Mouse (Mus musculus): ENCODE results near the gene Gtf2i. TPM values are rescaled to one million over a fixed set of nuclear protein-coding genes. Genes with fewer than 3 reads are reported as not detected.
"Not testable (repeated sequence)": the region's sequence is repeated elsewhere in the genome, so short reads cannot be mapped to it uniquely, and the experiment has no call there.

The Gtf2i gene
- 145 and 157 TPM in 2 replicates for polyA plus RNA-seq (2015; fragmentation: Nextera tagmentation; extraction: Ambion mirVana)

DNA sequence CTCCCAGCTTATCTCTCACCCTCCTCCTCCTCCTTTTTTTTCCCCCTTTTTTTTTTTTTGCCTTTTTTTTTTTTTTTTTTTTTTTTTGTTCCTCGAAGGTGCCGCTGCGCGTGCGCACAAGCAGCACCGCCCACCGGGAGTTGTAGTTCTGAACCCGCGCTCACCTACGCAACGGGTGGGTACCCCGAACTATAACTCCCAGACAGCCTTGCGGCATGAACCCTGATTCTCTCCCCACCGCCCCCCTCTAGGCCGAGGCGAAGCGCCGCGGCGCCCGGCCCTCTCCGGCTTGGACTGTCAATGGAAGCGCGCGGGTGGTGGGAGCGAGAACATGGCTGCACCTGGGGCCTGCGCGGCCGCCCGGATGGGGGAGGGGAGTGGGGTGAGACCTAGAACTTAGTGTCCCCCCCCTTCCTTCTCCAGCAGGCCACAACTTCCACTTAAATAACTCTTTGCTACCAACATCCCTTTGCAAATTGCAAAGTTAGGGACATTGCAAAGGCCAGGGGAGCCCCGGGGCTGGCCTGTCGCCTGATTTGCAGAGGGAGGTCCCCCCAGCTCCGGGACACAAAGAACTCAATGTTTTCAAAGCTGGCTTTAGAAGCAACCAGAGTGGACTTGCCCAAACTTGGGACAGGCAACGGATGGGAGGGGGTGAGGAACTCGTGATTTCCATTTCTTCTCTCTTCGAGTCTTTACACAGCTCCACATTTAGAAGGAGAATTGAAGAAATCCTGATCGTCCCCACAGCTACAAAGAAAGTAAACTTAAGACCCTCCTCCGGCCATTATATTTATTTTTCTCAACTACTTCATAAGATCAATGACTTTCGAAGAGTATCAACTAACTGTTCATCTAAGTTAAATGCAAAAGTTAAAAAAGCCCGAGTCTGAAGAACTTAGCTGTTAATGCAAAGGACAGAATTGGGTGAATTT is at the start of gene Gtf2i:
Gene Gtf2i (minus strand): TSS at position 73 of the 935 bp plus-strand sequence.
- H3K9ac ChIP-seq (ENCODE audit: low read depth, low read length), result peak within 1 kb of the TSS; percentile 98
- peak within 1 kb of the TSS; percentile 74 for H3K4me2 ChIP-seq (ENCODE audit: low read length)
- DNase-seq (ENCODE audit: low spot score) (peak; percentile 99), ATAC-seq (replicated peaks; ENCODE audit: low FRiP score, low read depth) (peak; percentile 78)
- WGBS, result under 1% methylated on average over 40 of the region's 40 CpGs
- no peaks in the 10 kb centered on the region for H3K9me3 ChIP-seq (replicated peaks; ENCODE audit: low read length)
- H3K36me3 ChIP-seq (ENCODE audit: insufficient read depth, low read length), result peaks cover 10% of the 10 kb centered on the region; the same call in 1 of the 2 replicates
- peaks cover 17% of the 10 kb centered on the region for H3K4me1 ChIP-seq (replicated peaks; ENCODE audit: insufficient read depth, low read length)
- H3K4me3 ChIP-seq (replicated peaks; ENCODE audit: low read depth, low read length), result peak within 1 kb of the TSS; percentile 85
- TF ChIP-seq CTCF (IDR thresholded peaks at IDR 0.05; ENCODE audit: low read depth), result peak; percentile 5; the same call in 1 of the 2 replicates
- H3K27me3 ChIP-seq (ENCODE audit: insufficient read depth, low read length), result no peaks in the 10 kb centered on the region
- peak within 1 kb of the TSS; percentile 99 for H3K27ac ChIP-seq

DNA sequence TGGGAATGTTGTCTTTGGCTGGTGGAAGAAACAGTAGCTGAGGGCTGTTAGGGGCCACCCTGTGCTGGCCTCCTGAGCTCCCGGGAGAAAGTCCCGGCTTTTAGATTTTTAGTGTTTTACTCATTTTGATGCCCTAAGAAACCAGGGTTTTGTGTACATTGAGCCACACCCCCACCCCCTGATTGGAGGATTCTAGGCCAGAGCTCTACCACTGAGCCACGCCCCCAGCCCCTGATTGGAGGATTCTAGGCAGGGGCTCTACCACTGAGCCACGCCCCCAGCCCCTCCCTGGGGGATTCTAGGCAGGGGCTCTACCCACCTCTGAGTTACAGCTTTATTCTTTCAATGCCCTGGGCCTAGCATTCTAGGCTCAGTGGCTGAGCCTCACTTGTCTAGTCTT is 44.5 kb upstream of the Gtf2i start:
- ATAC-seq (replicated peaks; ENCODE audit: low FRiP score, low read depth), result no peak
- H3K27me3 ChIP-seq (ENCODE audit: insufficient read depth, low read length), result no peaks in the 10 kb centered on the region
- WGBS, result 83% methylated on average over 4 of the region's 4 CpGs

DNA sequence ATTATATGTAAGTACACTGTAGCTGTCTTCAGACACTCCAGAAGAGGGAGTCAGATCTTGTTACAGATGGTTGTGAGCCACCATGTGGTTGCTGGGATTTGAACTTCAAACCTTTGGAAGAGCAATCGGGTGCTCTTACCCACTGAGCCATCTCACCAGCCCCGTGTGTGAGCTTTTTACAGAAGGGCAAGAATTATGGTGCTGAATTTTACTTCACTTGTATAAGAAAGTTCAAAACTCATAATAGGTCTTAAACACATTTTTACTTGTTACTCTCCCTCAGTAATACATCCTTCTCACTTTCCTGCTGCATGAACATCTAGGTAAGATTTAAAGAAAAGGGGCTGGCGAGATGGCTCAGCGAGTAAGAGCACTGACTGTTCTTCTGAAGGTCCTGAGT is 40.8 kb upstream of the Gtf2i start:
- 93% methylated on average over 4 of the region's 4 CpGs for WGBS
- H3K4me2 ChIP-seq (ENCODE audit: low read length); ATAC-seq (replicated peaks; ENCODE audit: low FRiP score, low read depth); H3K9me3 ChIP-seq (replicated peaks; ENCODE audit: low read length); H3K4me1 ChIP-seq (replicated peaks; ENCODE audit: insufficient read depth, low read length); H3K27me3 ChIP-seq (ENCODE audit: insufficient read depth, low read length); H3K27ac ChIP-seq; DNase-seq (ENCODE audit: low spot score); H3K4me3 ChIP-seq (replicated peaks; ENCODE audit: low read depth, low read length); H3K9ac ChIP-seq (ENCODE audit: low read depth, low read length): not testable (repeated sequence)
- peaks cover 29% of the 10 kb centered on the region for H3K36me3 ChIP-seq (ENCODE audit: insufficient read depth, low read length)

More for the DNA sequence above, 44.5 kb upstream of the Gtf2i start:
- peaks cover 47% of the 10 kb centered on the region for H3K36me3 ChIP-seq (ENCODE audit: insufficient read depth, low read length)
- no peak overlapping the region for H3K27ac ChIP-seq
- no peak for TF ChIP-seq CTCF (IDR thresholded peaks at IDR 0.05; ENCODE audit: low read depth)
- no peak overlapping the region for H3K9ac ChIP-seq (ENCODE audit: low read depth, low read length)
- H3K4me1 ChIP-seq (replicated peaks; ENCODE audit: insufficient read depth, low read length), result no peaks in the 10 kb centered on the region
- H3K4me3 ChIP-seq (replicated peaks; ENCODE audit: low read depth, low read length), result no peak overlapping the region
- H3K9me3 ChIP-seq (replicated peaks; ENCODE audit: low read length), result no peaks in the 10 kb centered on the region
- DNase-seq (ENCODE audit: low spot score), result no peak
- no peak overlapping the region for H3K4me2 ChIP-seq (ENCODE audit: low read length)

DNA sequence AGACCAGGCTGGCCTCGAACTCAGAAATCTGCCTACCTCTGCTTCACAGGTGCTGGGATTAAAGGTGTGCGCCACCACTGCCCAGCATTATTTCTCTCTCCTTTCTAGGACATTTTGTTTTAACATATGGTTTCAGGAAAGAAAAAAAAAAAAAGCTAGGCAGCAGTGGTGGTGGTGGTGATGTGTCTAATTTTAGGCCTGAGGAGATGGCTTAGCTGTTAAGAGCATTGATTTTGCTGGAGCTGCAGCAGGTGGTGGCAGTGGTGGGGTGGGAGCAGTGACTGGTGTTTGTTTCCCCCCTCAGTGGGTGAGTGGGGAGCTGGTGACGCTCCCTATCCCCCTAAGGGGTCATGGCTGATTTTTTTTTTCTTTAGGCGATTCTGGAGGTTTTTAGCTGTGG is 38.6 kb upstream of the Gtf2i start:
- Histone ChIP-seq H3K9ac (ENCODE audit: low read depth, low read length) (no peak overlapping the region), H3K4me3 (replicated peaks; ENCODE audit: low read depth, low read length) (no peak overlapping the region), H3K9me3 (replicated peaks; ENCODE audit: low read length) (no peaks in the 10 kb centered on the region), H3K27me3 (ENCODE audit: insufficient read depth, low read length) (no peaks in the 10 kb centered on the region), H3K4me2 (ENCODE audit: low read length) (no peak overlapping the region), H3K27ac (no peak overlapping the region), H3K4me1 (replicated peaks; ENCODE audit: insufficient read depth, low read length) (no peaks in the 10 kb centered on the region), H3K36me3 (ENCODE audit: insufficient read depth, low read length) (0 out of 2 replicates have a peak, but pooled peaks cover 8% of the 10 kb centered on the region)
- DNase-seq (ENCODE audit: low spot score) (no peak), ATAC-seq (replicated peaks; ENCODE audit: low FRiP score, low read depth) (no peak)
- WGBS, result 66% methylated on average over 4 of the region's 4 CpGs
- TF ChIP-seq CTCF (IDR thresholded peaks at IDR 0.05; ENCODE audit: low read depth), result no peak

DNA sequence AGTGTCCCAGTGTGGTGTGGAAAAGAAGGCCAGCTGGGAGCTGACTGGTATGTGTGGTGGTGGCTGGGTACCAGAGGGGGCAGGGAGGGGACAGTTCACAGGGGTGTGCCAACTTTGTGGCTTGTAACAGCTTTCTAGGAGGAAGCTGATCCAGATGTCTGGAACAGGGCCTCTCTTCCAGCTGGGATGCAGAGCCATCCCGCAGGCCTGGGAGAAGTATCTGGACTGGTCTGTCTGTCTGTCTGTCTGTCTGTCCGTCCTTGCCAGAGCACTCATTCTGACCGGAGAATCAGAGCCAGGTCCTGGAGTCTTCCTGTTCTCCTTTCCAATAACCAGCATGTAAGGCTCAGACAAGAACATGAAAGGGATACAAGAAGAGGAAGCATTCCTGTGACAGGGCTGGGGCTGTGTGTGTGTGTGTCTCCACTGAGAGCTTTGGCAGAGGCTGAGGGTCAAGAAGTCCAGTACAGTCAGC is 38.0 kb upstream of the Gtf2i start:
- TF ChIP-seq CTCF (IDR thresholded peaks at IDR 0.05; ENCODE audit: low read depth), result no peak
- no peaks in the 10 kb centered on the region for H3K9me3 ChIP-seq (replicated peaks; ENCODE audit: low read length)
- 59% methylated on average over 3 of the region's 3 CpGs for WGBS
- no peak overlapping the region for H3K4me2 ChIP-seq (ENCODE audit: low read length)
- H3K36me3 ChIP-seq (ENCODE audit: insufficient read depth, low read length), result 0 out of 2 replicates have a peak, but pooled peaks cover 5% of the 10 kb centered on the region
- H3K4me3 ChIP-seq (replicated peaks; ENCODE audit: low read depth, low read length), result no peak overlapping the region
- no peaks in the 10 kb centered on the region for H3K4me1 ChIP-seq (replicated peaks; ENCODE audit: insufficient read depth, low read length)
- no peaks in the 10 kb centered on the region for H3K27me3 ChIP-seq (ENCODE audit: insufficient read depth, low read length)
- H3K9ac ChIP-seq (ENCODE audit: low read depth, low read length), result no peak overlapping the region
- DNase-seq (ENCODE audit: low spot score) (peak; percentile 50), ATAC-seq (replicated peaks; ENCODE audit: low FRiP score, low read depth) (no peak)
- H3K27ac ChIP-seq, result 0 out of 2 replicates have a peak overlapping the region, but pooled peaks have one; percentile 16

DNA sequence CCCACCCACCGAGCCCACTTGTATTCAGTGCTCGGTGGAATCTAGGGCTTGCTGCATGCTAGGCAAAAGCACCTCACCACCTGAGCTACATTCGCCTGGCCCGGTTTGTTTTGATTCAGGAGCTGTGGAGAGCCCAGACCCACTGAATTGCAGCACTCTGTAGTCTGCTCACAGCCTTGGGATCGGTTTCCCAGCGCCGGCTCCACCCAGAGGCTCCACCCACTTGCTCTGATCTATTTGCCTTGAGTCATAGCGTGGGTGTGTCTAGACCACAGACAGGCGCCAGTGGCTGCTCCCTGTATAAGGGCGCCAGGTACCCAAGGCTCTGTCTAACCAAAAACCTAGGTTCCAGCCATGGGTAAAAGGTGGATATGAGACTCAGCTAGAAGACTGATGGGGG is 36.1 kb upstream of the Gtf2i start:
- Histone ChIP-seq H3K4me3 (replicated peaks; ENCODE audit: low read depth, low read length) (no peak overlapping the region), H3K27me3 (ENCODE audit: insufficient read depth, low read length) (no peaks in the 10 kb centered on the region), H3K9me3 (replicated peaks; ENCODE audit: low read length) (no peaks in the 10 kb centered on the region), H3K36me3 (ENCODE audit: insufficient read depth, low read length) (no peaks in the 10 kb centered on the region), H3K9ac (ENCODE audit: low read depth, low read length) (no peak overlapping the region), H3K4me2 (ENCODE audit: low read length) (peak overlapping the region; percentile 37), H3K27ac (no peak overlapping the region), H3K4me1 (replicated peaks; ENCODE audit: insufficient read depth, low read length) (no peaks in the 10 kb centered on the region)
- no peak for TF ChIP-seq CTCF (IDR thresholded peaks at IDR 0.05; ENCODE audit: low read depth)
- ATAC-seq (replicated peaks; ENCODE audit: low FRiP score, low read depth) (peak; percentile 74), DNase-seq (ENCODE audit: low spot score) (peak; percentile 89)
- WGBS, result 13% methylated on average over 10 of the region's 10 CpGs

Data from kidney, postnatal 0 days (tissue).